Mouse (Mus musculus) splenic B cell, adult 2 months (primary cell): Measurements from ENCODE around the gene Mgrn1.

ENCODE experiments used
- DNase-seq: peaks from one replicate; pipeline ENCODE4 v3.0.0-alpha.2; 2011; ENCODE audit warnings: low read depth, low spot score
- H3K27me3 ChIP-seq: 2 replicates; pipeline ENCODE4 v1.6.1; 2012; ENCODE audit warnings: mild to moderate bottlenecking, low read length, moderate library complexity, mixed read lengths; ENCODE audit not compliant: control insufficient read depth, poor library complexity, insufficient read depth, severe bottlenecking
- H3K36me3 ChIP-seq: 2 replicates; pipeline ENCODE4 v1.6.1; 2012; ENCODE audit warnings: mild to moderate bottlenecking, low read length, moderate library complexity, mixed read lengths; ENCODE audit not compliant: control insufficient read depth, poor library complexity, insufficient read depth, severe bottlenecking

The Mgrn1 gene

GRCm38 (mm10) chr16:4963797-4964709, 78.0 kb downstream of the Mgrn1 start, which contains the start of gene Anks3:
Anks3 (minus strand) TSS chr16:4964205.
- Histone ChIP-seq H3K27me3 (no peaks in the 10 kb centered on the region), H3K36me3 (no peaks in the 10 kb centered on the region)
- DNase-seq = peak; percentile 93

- DNase-seq = no peak
- Histone ChIP-seq H3K27me3 (no peaks in the 10 kb centered on the region), H3K36me3 (no peaks in the 10 kb centered on the region)
Observed at GRCm38 (mm10) chr16:4964731-4965391, 78.8 kb downstream of the Mgrn1 start.

GRCm38 (mm10) chr16:4965392-4966129, 79.5 kb downstream of the Mgrn1 start:
- Histone ChIP-seq H3K27me3 (no peaks in the 10 kb centered on the region), H3K36me3 (no peaks in the 10 kb centered on the region)
- no peak for DNase-seq

GRCm38 (mm10) chr16:4968426-4968825, 82.4 kb downstream of the Mgrn1 start:
- no peaks in the 10 kb centered on the region for H3K36me3 ChIP-seq
- H3K27me3 ChIP-seq = no peaks in the 10 kb centered on the region
- DNase-seq = peak; percentile 56

GRCm38 (mm10) chr16:4969055-4969843, 83.2 kb downstream of the Mgrn1 start:
- peak; percentile 52 for DNase-seq
- Histone ChIP-seq H3K27me3 (no peaks in the 10 kb centered on the region), H3K36me3 (no peaks in the 10 kb centered on the region)

GRCm38 (mm10) chr16:4971626-4972025, 85.6 kb downstream of the Mgrn1 start:
- peak; percentile 46 for DNase-seq
- H3K27me3 ChIP-seq = no peaks in the 10 kb centered on the region
- no peaks in the 10 kb centered on the region for H3K36me3 ChIP-seq

- Histone ChIP-seq H3K36me3 (no peaks in the 10 kb centered on the region), H3K27me3 (no peaks in the 10 kb centered on the region)
- no peak for DNase-seq
Observed at GRCm38 (mm10) chr16:4974521-4974920, 88.5 kb downstream of the Mgrn1 start.

GRCm38 (mm10) chr16:4976180-4976579, 90.1 kb downstream of the Mgrn1 start:
- Histone ChIP-seq H3K27me3 (no peaks in the 10 kb centered on the region), H3K36me3 (no peaks in the 10 kb centered on the region)
- DNase-seq = no peak

GRCm38 (mm10) chr16:4978275-4979051, 92.4 kb downstream of the Mgrn1 start:
- DNase-seq = no peak
- Histone ChIP-seq H3K36me3 (no peaks in the 10 kb centered on the region), H3K27me3 (no peaks in the 10 kb centered on the region)

- H3K36me3 ChIP-seq = no peaks in the 10 kb centered on the region
- H3K27me3 ChIP-seq = no peaks in the 10 kb centered on the region
- peak; percentile 81 for DNase-seq
Observed at GRCm38 (mm10) chr16:4979755-4980380, 93.8 kb downstream of the Mgrn1 start.

- no peaks in the 10 kb centered on the region for H3K36me3 ChIP-seq
- no peak for DNase-seq
Observed at GRCm38 (mm10) chr16:4984717-4985116, 98.7 kb downstream of the Mgrn1 start.

More at GRCm38 (mm10) chr16:4984717-4985116, 98.7 kb downstream of the Mgrn1 start:
- H3K27me3 ChIP-seq = no peaks in the 10 kb centered on the region
